Mouse (Mus musculus) bone marrow macrophage, adult 2 months (primary cell): ENCODE data around the gene Slc39a5.

Source experiments
- CTCF ChIP-seq: IDR thresholded peaks from 2 replicates; pipeline ENCODE4 v1.5.1; 2012; ENCODE audit warnings: low read depth, mild to moderate bottlenecking, low read length, moderate library complexity
- POLR2A ChIP-seq: IDR thresholded peaks from 2 replicates; pipeline ENCODE4 v1.6.1; 2012; ENCODE audit warnings: mild to moderate bottlenecking, low read depth, low read length, borderline replicate concordance

DNA sequence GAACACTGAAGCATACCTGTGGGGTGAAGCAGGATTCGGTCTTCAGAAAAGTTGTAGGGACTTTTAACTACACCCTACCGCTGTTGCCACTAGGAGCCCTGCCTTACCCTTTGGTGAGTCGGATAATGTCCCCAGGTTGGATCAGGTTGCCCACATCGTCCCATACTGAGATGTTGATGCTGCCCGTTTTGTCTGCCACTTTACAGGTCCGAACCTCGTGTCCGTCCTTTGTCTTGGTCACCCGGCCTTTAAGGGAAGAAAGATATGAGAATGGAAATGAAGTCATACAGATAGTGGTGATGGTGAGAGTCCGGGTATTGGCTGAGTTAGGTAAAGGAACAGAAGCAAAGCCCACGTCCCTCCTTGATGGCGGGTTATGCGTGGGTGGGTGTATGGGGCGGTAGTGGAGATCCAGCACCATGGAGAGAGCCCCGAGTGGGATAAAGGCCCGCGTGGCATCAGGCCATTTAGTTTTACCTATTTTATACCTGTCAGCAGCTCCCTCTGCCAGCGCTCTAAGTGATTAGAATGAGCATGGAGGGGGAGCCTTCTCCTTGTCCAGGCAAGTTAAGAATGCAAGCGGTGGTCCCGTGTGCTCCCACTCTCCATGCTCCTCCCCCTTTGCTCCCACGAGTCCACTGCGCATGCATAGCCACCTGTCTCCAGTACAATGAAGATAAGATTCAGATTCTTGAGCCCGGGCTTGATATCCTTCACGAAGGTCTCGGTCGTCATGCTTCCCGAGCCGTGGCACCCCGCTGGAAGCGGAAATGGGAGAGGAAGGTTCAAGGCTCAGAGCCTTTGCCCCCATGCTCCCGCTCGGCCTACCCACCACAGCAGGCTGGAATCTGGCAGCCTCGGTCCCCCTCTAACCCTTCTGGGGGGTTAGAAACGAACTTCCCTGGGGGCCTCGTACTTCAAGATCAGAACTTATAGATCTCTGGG is 7.8 kb upstream of the Slc39a5 start:
- no peak for TF ChIP-seq CTCF
- no peak for TF ChIP-seq POLR2A
